Mouse (Mus musculus): Measurements from ENCODE around the gene Htra3. TPM values are rescaled to one million over a fixed set of nuclear protein-coding genes. Genes with fewer than 3 reads are reported as not detected.

Htra3 gene
- polyA plus RNA-seq, 1 experiment from 2014 or later, result 40.5 TPM

DNA sequence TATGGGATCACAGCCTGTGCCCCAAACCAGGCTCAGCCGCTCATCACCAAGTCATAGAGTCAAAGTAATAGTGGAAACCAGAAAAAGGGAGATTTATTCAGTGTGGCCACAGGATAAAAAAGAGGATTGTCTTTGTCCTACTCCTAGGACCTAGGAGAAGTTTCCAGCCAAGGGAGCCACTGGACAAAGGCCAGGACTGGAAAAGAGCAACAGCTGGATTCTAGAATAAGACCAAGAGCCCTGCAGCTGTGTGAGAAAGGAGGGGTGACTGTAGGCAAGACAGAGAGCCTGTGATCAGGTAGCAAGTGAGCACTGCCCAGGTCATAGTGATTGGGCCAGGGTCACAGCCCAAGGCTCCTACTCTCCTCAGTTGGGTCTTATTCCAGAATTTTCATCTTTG lies 32.7 kb downstream of the Htra3 start:
- no peak overlapping the region for H3K9ac ChIP-seq (replicated peaks; ENCODE audit: low read depth)
- peak; percentile 14 for ATAC-seq
- peaks cover 13% of the 10 kb centered on the region; the same call in 1 of the 2 replicates for H3K4me1 ChIP-seq (ENCODE audit: insufficient read depth, low read depth, low read length)
- no peak overlapping the region for H3K4me3 ChIP-seq (ENCODE audit: low read depth, low read length)
- H3K9me3 ChIP-seq (ENCODE audit: low read length), result no peaks in the 10 kb centered on the region
- H3K4me2 ChIP-seq (replicated peaks; ENCODE audit: low read depth, low read length), result no peak overlapping the region
- DNase-seq (ENCODE audit: low spot score), result peak; percentile 50
- 78% methylated on average over 1 of the region's 1 CpGs for WGBS
- no peaks in the 10 kb centered on the region for H3K36me3 ChIP-seq (ENCODE audit: insufficient read depth, low read length)
- H3K27me3 ChIP-seq (replicated peaks; ENCODE audit: insufficient read depth, low read length), result no peaks in the 10 kb centered on the region
- H3K27ac ChIP-seq (ENCODE audit: low read length), result peak overlapping the region; percentile 71
- TF ChIP-seq EP300 (IDR thresholded peaks at IDR 0.05) (no peak), CTCF (IDR thresholded peaks at IDR 0.05) (no peak)

DNA sequence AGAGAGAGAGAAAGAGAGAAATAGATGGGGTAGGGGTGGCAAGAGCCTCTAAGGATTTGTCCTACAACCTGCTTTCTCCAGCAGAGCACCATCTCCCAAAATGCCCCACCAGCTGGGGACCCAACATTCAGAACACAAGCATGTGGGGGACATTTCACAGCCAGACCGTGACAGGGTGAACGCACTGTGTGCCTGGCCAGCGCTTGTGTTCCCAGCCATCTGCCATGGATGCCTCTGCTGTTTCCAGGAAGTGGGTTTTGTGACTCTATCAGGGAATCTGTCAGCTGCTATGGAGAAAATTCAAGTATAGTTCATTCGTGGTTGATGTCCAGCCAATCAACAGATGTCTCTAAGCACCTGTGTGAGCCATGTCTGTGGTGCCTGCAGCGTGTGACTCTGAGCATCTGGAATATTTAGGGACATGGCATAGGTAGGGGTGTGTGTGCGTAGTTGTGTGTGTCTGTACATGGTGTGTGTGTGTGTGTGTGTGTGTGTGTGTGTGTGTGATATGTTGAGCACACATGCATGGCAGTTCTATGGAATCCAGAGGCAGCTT lies 33.6 kb downstream of the Htra3 start:
- no peaks in the 10 kb centered on the region for H3K27me3 ChIP-seq (replicated peaks; ENCODE audit: insufficient read depth, low read length)
- H3K27ac ChIP-seq (ENCODE audit: low read length), result peak overlapping the region; percentile 71
- no peak overlapping the region for H3K9ac ChIP-seq (replicated peaks; ENCODE audit: low read depth)
- no peak overlapping the region for H3K4me3 ChIP-seq (ENCODE audit: low read depth, low read length)
- DNase-seq (ENCODE audit: low spot score) (peak; percentile 57), ATAC-seq (0 out of 2 replicates have a peak, but pooled peaks have one; percentile 12)
- no peaks in the 10 kb centered on the region for H3K36me3 ChIP-seq (ENCODE audit: insufficient read depth, low read length)
- H3K4me2 ChIP-seq (replicated peaks; ENCODE audit: low read depth, low read length), result no peak overlapping the region
- H3K4me1 ChIP-seq (ENCODE audit: insufficient read depth, low read depth, low read length), result peaks cover 13% of the 10 kb centered on the region; the same call in 1 of the 2 replicates
- no peaks in the 10 kb centered on the region for H3K9me3 ChIP-seq (ENCODE audit: low read length)
- WGBS, result 67% methylated on average over 6 of the region's 6 CpGs
- TF ChIP-seq CTCF (IDR thresholded peaks at IDR 0.05), result no peak
- no peak for TF ChIP-seq EP300 (IDR thresholded peaks at IDR 0.05)

DNA sequence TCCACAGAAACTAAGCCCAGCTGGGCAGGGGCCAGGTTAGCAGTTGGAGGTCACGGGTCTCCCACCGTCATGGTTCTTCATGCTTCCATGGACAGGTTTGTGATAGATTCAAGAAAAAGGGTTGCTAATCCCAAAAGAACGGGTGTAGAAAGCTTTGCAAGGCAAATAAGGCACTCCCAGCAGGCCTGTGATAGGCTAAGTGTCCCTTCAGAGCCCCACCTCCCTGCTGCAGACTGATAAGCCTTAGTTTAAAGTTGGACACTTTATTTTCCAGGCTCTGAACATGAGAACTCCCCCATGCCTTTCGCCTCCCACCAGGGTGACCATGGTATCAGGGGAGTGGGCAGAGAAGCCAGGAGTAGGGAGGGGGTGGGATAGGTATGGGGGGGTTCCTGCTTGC lies 35.5 kb downstream of the Htra3 start:
- Histone ChIP-seq H3K4me3 (ENCODE audit: low read depth, low read length) (no peak overlapping the region), H3K27ac (ENCODE audit: low read length) (no peak overlapping the region), H3K4me2 (replicated peaks; ENCODE audit: low read depth, low read length) (no peak overlapping the region), H3K9ac (replicated peaks; ENCODE audit: low read depth) (no peak overlapping the region), H3K36me3 (ENCODE audit: insufficient read depth, low read length) (no peaks in the 10 kb centered on the region), H3K27me3 (replicated peaks; ENCODE audit: insufficient read depth, low read length) (no peaks in the 10 kb centered on the region), H3K4me1 (ENCODE audit: insufficient read depth, low read depth, low read length) (peaks cover 13% of the 10 kb centered on the region; the same call in 1 of the 2 replicates), H3K9me3 (ENCODE audit: low read length) (no peaks in the 10 kb centered on the region)
- WGBS, result 50% methylated on average over 4 of the region's 4 CpGs
- no peak for ATAC-seq
- TF ChIP-seq EP300 (IDR thresholded peaks at IDR 0.05), result no peak
- no peak for TF ChIP-seq CTCF (IDR thresholded peaks at IDR 0.05)
- DNase-seq (ENCODE audit: low spot score), result peak; percentile 33

DNA sequence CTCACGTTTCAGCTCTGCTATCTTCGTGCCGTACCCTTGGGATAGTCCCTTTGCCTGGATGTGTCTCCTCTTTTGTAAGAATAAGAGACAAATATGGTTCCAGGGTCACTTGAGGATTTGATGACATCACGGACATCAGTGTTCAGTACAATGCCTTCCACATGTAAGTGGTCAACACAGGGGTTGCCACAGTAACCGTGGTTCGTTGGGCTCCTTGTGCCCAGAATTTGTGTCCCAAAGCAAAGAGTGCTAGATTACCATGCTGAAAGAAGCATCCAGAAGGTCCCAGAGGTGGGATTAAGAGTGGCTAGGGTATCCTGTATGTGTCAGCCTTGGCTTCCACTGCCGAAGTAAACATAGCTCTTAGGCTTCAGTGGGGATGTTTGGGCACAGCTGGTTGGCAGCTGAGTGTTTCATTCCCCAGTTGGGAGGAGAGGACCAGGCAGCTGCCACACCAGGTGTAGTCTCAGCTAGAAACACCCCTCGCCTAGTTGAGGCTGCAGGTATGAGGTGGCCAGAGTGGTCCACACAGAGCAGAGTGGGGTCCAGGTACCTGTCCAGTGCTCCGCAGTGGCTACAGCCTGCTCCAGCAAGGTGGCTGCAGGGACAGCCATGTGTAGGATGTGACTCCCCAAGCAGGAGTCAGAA lies 36.1 kb downstream of the Htra3 start:
- no peak overlapping the region for H3K27ac ChIP-seq (ENCODE audit: low read length)
- peaks cover 13% of the 10 kb centered on the region; the same call in 1 of the 2 replicates for H3K4me1 ChIP-seq (ENCODE audit: insufficient read depth, low read depth, low read length)
- H3K4me2 ChIP-seq (replicated peaks; ENCODE audit: low read depth, low read length), result no peak overlapping the region
- H3K36me3 ChIP-seq (ENCODE audit: insufficient read depth, low read length), result no peaks in the 10 kb centered on the region
- no peaks in the 10 kb centered on the region for H3K9me3 ChIP-seq (ENCODE audit: low read length)
- H3K27me3 ChIP-seq (replicated peaks; ENCODE audit: insufficient read depth, low read length), result no peaks in the 10 kb centered on the region
- ATAC-seq (no peak), DNase-seq (ENCODE audit: low spot score) (no peak)
- TF ChIP-seq CTCF (IDR thresholded peaks at IDR 0.05) (no peak), EP300 (IDR thresholded peaks at IDR 0.05) (no peak)
- H3K9ac ChIP-seq (replicated peaks; ENCODE audit: low read depth), result no peak overlapping the region
- H3K4me3 ChIP-seq (ENCODE audit: low read depth, low read length), result no peak overlapping the region
- 80% methylated on average over 9 of the region's 9 CpGs for WGBS

DNA sequence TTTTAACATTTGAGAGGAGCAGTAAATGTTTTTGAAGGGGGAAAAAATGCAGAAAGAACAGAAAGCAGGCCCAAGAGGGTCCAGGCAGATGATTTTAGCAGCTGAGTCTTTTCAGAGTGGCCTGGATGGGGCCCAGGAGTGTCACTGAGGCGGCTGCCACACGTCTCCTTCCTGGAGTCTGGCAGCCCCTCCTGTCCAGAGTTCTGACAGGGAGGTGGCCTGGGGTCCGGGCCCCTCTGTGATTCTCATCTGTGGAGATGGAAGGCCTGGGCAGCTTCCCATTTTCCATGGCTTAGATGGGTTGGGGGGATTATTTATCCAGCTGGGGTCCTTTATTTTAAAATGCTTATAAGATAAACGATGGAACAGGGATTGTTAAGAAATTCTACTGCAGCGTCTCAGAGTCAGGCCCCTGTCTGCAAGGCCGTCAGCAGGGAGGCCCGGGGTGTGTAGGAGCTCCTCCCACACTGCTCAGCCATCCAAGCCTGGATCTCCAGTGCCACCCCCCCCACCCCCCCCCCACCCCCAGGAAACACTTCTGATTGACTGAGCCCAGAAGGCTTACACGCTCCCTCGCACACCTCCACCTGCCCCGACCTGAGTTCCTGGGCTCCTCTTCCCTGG lies 37.5 kb downstream of the Htra3 start:
- H3K27ac ChIP-seq (ENCODE audit: low read length), result no peak overlapping the region
- no peak overlapping the region for H3K9ac ChIP-seq (replicated peaks; ENCODE audit: low read depth)
- WGBS, result 29% methylated on average over 10 of the region's 10 CpGs
- DNase-seq (ENCODE audit: low spot score), result peak; percentile 73
- H3K4me1 ChIP-seq (ENCODE audit: insufficient read depth, low read depth, low read length), result peaks cover 13% of the 10 kb centered on the region; the same call in 1 of the 2 replicates
- no peaks in the 10 kb centered on the region for H3K9me3 ChIP-seq (ENCODE audit: low read length)
- H3K36me3 ChIP-seq (ENCODE audit: insufficient read depth, low read length), result no peaks in the 10 kb centered on the region
- no peaks in the 10 kb centered on the region for H3K27me3 ChIP-seq (replicated peaks; ENCODE audit: insufficient read depth, low read length)
- TF ChIP-seq EP300 (IDR thresholded peaks at IDR 0.05) (no peak), CTCF (IDR thresholded peaks at IDR 0.05) (no peak)
- ATAC-seq, result peak; percentile 71
- no peak overlapping the region for H3K4me2 ChIP-seq (replicated peaks; ENCODE audit: low read depth, low read length)
- no peak overlapping the region for H3K4me3 ChIP-seq (ENCODE audit: low read depth, low read length)

DNA sequence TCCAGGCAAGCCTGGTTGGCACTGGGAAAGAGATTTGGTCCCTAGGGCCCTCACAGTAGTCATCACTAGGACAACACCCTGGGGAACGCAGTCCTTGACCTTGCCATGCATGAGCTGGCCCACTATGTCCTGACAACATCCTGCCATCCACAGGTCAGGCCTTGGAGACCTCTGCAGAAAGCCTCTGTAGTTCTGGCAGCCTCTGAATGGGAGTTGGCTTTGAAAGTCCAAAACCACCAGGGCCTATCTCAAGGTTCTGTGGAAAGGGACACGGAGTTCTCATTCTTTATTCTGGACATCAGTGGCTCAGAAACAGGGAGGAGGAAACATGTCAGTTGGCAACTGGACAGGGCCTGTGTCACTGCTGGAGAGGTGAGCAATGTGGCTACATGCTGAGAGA lies 43.6 kb downstream of the Htra3 start:
- Histone ChIP-seq H3K9me3 (ENCODE audit: low read length) (no peaks in the 10 kb centered on the region), H3K36me3 (ENCODE audit: insufficient read depth, low read length) (no peaks in the 10 kb centered on the region), H3K4me3 (ENCODE audit: low read depth, low read length) (no peak overlapping the region), H3K27ac (ENCODE audit: low read length) (no peak overlapping the region), H3K4me1 (ENCODE audit: insufficient read depth, low read depth, low read length) (no peaks in the 10 kb centered on the region), H3K4me2 (replicated peaks; ENCODE audit: low read depth, low read length) (no peak overlapping the region), H3K9ac (replicated peaks; ENCODE audit: low read depth) (no peak overlapping the region), H3K27me3 (replicated peaks; ENCODE audit: insufficient read depth, low read length) (no peaks in the 10 kb centered on the region)
- 71% methylated on average over 2 of the region's 2 CpGs for WGBS
- ATAC-seq (peak; percentile 23; the same call in 1 of the 2 replicates), DNase-seq (ENCODE audit: low spot score) (peak; percentile 17)
- 0 out of 2 replicates have a peak, but pooled peaks have one; percentile 13 for TF ChIP-seq EP300 (IDR thresholded peaks at IDR 0.05)
- no peak for TF ChIP-seq CTCF (IDR thresholded peaks at IDR 0.05)

Data from lung, postnatal 0 days (tissue).